Mouse (Mus musculus) frontal cortex, adult 2 months (tissue): ENCODE measurements around the gene Pid1. TPM values are rescaled to one million over a fixed set of nuclear protein-coding genes. Genes with fewer than 3 reads are reported as not detected.
A peak's percentile ranks its signal among the peaks of the same experiment; 100 is the strongest.

Experiments used
- DNase-seq, 2 experiments: peaks; one replicate each; pipeline ENCODE4 v3.0.0; 2022; ENCODE audit warnings: low spot score in 1 of 2; ENCODE audit errors: extremely low spot score in 1 of 2
- polyA plus RNA-seq: library from polyadenylated mRNA; depleted of rRNA; stranded (reverse); fragments of >200 nt; gene quantifications from 2 replicates; pipeline ENCODE4 v1.2.3, GENCODE M21; 2012

Gene Pid1
- polyA plus RNA-seq, 1 experiment, result 42.4 TPM

DNA sequence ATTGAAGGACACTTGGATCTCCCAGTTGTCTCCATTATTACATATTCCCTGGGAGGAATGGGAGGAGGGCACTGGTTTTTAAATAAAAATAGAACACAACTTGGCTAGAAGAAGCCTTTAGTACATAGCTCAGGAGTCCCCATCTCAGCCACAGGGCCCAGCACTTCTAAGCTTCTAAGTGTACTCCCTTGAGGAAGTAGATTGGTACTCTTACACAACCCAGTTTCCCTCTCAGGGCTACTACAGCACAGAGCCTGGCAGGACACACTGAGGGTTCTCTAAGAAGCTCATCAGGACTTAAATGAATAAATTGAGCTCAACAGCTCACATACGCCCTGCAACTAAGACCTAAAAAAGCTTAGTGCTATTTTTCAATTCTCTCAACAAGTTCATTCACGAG lies 165.1 kb downstream of the Pid1 start:
- no peak for DNase-seq

DNA sequence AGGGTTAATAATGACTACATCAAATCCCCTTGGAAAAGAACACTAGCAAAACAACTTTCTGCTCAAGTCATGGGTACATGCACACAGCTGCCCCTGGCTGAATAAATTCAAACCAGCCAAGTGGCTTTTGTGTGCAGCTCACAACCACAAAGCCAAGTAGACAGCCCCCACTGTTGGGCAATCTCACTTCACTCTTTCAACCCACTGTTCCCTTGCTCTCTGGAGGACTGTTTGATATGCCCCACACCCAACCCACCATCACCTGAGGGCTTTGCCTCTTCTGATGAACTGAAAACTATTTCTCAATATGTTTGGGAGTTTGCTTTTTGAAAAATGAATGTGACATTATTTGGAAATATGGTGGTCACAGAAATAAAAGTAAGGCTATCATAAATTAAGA lies 171.8 kb downstream of the Pid1 start:
- no peak for DNase-seq

DNA sequence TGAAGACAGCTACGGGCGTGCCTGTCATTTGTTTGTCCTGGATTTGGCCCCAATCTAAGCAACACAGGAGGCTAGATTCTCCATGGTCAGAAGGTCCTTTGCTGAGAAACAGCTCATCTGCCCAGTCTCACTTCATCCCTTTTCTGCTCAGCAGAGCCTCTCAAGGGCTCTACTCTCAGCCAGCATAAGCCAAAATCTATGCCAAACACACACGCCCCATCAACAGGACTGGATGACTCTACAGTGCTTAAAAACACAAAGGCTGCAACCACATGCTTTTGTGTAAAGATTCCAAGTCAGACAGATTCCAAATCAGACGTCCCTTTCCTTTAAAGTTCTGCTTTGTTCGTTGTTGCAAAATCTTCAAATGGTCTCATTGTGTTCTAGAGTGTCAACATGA lies 174.5 kb downstream of the Pid1 start:
- DNase-seq, result no peak

DNA sequence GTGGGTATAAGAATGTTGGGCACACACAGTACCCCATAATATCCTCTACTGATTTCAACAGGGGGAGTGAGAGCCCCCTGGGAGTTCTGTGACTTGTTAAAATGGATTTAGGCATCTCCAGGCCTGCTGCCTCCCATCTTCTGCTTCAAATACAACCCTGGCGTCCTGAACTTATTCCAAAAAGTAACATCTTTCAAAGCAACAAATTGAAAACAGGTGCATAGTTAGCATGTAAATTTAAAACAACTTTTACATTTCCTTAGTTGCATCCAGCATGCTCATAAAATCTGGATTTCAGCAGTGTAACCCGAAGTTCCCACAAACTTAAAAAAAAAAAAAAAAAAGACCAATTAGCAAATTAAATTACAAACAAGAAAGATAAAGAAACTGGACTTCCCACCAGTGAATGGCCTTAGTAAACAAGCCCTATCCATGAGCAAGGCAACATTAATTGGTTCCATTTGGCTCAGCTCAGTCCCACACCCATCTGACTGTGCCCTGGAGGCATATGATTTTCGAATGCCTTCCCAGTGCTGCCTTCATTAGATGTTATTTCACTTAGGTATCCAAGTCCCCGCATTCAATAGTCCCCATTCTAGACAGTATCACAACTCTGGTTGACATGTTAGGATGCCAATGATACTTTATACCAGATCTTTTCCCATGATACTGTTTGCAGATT lies 177.1 kb downstream of the Pid1 start:
- no peak for DNase-seq

DNA sequence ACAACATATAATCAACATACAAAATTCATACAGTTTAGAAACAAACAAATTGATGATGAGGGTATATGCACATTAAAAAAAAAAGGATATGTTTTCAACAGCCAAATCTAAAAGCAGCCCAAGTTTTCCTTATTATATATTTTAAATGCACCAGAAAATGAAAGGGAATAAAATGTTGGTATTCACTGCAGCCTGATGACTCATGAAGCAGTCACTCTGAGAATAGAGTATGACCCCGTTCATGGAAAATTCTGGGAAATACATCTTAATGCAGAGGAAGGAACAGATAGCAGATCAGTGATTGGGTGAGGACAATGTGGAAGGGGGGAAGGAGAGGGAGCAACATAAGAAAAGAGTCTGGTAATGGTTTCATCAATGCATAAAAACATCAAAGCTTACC lies 186.3 kb downstream of the Pid1 start:
- peak in 1 of 2 experiments; percentile 30 for DNase-seq

DNA sequence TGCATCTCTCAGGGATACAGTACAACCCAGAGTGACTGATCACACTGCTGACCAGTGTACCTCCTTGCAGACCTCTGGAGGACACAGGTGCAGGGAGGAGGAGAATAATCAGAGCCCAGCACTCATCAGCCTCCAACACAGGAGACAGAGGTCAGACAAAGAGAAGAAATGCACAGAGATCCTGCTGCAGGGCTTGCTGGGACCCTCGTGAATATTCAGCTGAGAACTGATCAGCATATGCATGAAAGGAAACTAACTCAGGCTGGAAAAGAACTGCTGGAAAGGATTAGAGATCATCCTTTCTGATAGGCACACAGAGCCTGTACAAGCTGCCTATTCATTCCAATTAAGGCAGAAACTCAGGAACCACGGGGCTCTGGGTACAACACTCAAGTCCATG lies 186.9 kb downstream of the Pid1 start:
- DNase-seq, result no peak

DNA sequence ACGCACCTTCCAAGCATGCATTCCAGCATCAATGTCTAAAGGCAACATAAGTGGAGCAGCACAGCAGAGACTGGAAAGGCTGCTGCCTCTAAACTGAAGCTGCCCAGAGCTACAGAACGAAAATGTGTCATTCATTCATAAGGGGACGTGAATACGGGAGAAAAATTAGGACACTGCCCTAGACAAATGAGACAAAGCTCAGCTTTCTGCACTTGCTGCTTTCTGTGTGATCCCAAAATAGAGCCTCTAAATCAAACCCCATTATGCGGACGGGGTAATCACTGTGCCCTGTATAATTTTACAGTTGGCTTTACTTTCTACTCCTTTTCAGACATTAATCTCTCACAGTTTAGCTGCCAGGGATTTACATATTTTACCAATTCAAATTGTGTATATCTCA lies 191.0 kb downstream of the Pid1 start:
- no peak for DNase-seq

DNA sequence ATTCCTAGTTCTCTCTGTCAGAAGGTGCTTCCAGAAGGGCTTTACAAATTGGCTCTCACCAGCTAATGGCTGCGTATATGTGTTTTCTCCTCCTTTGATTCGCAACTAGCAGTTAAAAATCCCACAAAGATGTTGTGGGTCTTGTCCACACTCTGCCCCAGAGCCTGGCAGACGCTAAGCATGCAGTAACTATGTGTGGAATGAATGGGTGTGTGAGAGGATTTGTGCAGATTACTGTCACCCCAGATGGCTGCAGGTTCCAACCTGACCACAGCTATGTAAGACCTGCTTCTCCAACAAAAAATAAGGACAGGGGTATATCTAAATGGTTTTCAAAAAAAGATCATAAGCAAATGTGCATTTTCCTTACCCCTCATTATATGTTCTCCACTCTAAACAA lies 206.2 kb downstream of the Pid1 start:
- DNase-seq, result no peak

DNA sequence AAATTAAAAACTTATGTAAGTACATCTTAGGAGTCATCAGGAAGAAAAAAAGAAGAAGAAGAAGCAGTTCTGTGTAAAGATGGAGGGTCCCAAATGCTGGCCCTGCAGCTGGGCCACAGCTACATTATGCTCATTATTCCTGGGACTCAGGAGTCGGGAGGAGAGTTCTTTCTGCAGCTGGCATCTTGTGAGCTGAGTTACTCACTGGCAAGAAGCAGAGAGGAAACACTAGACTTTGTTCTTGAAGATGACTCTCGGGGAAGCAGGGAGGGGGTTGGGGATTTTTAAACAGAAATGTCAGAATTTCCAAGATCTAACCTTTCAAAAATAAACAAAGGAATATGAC lies 208.4 kb downstream of the Pid1 start:
- DNase-seq, result no peak

DNA sequence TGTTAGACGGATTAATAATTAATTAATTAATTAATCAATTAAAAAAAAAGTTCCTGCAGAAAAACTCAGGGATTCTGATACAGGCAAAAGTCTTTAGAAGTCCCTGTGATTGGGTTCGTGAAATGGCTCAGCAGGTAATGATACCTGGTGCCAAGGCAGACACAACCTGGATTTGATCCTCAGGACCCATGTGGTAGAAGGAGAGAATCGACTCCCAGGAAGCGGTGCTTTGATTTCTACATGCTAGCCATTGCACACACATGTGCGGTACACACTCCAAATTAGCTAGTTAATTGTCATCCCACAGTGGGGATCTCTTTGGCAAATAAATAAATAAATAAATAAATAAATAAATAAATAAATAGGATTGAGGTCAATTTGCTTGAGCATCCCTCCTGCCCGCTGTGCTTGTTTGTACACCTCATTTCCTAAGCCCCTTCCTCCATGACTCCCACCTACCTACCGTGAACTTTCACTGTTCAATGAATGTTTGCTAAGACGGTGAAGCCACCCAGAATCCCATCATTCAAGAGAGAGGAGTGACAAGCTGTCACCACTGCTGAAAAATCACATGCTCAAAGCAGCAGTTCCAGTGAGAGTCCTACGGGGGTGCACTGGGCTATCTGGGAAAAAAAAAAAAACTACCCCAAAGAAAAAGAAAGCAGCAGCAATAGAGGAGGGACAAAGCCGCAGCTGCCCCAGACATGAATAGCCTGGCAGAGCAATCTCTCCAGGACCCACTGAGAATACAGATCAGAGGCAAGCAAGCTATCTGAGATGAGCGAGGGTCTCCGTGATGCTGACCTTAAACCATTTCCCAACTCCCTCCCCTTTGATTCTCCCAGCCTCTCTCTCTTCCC lies 209.0 kb downstream of the Pid1 start:
- DNase-seq, result no peak

DNA sequence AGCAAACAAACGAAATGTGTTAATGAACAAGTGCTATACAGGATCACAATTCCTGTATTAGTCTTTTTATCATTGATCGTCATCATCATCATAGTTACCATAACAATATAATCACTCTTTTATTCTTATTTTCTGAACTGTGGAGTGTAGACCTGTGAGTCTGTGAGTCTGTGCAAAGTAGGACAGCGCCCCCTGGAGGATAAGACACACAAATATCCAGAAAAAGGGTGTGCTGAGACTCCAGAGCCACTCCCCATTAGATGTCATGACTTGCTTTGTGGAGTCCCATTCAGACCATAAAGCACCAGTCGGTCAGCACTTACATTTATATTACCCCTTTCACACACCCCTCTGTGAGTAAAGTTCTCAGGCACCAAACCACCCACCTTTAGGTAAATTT lies 210.0 kb downstream of the Pid1 start:
- peak in 1 of 2 experiments; percentile 61 for DNase-seq

DNA sequence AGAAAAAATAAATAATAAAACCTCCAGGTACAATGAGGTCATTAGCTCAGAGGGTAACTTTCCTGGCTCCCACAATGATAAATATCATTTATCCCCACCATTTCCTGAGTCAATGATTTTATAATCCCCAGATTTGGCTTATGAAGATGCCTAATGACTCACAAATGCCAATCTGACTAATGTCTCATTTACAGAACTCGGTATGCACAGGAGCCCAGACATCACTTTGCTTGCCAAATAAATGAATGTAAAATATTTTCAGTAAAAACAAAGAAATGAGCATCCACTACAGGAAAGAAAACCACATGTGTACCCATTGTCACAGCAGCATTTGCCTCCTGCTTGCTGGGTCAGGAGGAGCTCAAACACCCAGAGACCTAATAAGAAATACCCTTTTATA lies 222.4 kb downstream of the Pid1 start:
- no peak for DNase-seq

DNA sequence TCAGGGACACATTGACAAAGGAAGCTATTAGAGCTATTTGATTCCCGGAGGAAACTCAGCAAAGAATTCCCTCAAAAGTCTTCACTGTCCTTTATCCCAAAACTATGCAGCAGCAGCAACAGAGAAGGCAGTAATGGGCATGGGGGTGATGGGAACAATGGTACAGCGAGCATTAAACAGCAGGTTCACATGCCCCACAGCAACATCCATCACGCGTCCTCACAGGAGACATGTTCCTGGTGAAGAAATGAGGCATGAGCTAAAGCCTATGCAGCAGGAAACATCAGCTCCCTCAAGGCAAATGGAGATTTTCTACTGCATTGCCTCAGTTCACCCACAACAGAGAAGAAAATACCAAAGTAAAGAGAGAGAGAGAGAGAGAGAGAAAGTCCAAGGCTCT lies 231.5 kb downstream of the Pid1 start:
- no peak for DNase-seq

DNA sequence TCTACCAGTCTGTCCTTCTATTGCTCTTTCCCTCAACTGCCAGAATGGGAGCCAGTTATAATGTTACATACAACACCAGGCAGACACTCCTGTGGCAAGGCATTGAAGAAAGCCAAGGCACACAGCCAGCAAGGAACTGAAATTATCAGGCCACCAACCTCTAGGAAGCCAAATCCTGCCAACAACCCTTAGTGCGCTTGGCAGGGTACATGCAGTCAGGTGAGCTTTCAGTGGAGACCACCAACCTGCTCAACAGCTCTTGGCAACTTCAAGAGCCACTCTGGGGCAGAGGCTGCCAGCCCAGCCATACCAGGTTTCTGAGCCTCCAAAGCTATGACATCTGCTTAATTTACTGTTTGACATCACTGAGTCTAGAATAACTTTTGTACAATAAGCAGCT lies 232.2 kb downstream of the Pid1 start:
- no peak for DNase-seq

DNA sequence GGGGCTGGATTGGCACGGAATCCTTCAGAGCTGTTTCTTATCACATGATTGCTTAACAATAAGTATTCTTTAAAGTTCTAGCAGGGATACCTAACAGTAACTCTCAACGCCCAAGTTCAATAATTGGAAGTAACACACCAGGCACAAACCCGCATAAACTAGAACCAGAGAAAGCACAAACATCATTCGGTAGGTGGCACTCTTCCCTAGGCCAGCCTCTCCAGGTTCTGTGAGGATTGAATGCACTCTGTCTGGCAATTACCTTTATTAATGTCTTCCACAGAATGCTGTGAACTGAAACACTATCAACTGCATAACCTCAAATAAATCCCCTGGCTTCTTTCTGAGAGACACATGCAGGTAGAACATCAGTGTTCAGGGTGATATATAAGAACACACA lies 235.5 kb downstream of the Pid1 start:
- peak in 1 of 2 experiments; percentile 70 for DNase-seq

DNA sequence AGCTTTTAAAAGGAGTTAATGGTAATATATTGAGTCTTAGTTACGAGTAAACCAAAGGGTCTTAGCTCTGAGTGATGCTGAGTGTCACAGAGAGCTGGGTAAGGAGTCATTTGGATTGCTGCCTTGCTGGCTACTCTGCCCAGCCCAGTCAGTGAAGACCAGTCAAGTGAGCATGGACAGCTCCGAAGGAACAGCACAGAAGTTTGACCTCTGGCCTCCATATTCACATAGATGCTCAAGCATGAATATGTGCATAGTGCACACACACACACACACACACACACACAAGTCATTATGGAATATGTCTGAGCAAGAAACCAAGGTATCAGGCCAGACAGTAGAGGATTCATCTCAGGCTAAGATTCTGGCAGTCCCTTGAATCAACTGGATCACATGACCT lies 244.7 kb downstream of the Pid1 start:
- DNase-seq, result no peak

DNA sequence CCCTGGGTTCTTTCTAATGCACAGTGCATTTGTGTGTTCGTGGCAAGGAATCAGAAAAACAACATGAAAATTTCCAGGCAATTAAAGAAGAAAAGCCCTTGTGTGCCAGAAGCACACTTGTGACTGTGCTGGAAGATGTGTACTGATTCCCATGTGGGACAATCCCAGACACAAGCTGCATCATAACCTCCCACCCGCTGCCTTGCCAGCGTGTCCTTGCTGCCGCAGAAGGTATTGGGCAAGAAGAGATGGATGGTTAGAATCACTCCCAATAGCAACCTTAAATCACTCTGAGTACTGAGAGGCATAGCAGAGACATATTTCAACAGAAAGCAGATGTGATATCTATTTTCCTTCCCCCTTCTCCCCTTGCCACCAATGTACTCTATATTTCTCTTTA lies 257.2 kb downstream of the Pid1 start:
- no peak for DNase-seq

DNA sequence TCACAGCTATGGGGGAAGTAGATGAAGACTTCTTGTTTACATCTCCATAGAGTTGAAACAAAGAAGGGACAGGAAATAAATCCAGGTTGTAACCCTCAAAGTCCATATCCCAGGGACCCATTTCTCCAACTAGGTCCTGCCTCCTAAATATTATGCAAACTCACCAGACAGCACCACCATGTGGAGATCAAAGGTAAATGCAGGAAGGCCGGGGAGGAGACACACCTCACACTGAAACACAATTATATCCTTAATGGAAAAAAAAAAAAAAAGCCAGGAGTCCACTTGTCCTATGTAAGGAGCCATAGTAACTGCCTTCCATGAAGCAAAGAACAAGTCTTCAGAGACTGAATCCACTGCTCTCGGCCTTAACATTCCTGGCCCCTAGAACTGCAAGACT lies 261.9 kb downstream of the Pid1 start:
- DNase-seq, result peak in 1 of 2 experiments; percentile 17

DNA sequence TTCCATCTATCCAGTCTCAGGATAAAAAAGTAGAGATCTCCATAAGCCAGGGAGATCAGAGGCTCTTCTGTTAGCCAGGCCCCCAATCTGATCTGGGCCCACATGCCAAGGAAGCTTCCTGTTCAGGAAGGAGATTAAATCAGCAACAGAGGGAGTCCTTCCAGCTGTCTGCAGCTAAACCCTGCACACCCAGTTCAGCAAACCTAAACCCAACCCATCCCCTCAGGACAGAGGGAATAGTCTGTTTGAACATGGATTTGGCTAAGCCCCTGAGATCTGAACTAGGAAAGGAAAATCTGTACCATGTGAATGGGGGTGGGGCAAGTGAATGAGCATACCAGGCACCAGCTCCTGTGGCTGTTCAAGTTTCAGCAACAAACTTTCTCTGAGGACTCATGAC lies 266.6 kb downstream of the Pid1 start:
- no peak for DNase-seq

DNA sequence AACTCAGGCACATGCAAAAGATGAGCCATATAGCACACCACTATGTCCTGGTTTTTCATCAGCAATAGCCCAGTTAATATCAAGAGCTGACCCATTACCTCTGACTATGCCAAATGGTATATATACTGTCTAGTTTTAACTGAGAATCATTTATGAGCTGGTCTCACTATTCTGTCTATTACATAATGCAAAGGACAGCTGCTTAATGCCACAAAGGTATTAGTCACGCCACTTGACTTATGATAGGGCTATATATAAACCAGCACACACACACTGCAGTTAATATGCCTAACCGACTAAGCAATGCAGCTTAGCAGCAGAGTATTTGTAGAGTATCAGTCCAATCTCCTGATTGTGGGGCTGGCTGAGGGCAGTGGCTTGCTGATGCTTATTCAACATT lies 270.7 kb downstream of the Pid1 start:
- DNase-seq, result no peak

DNA sequence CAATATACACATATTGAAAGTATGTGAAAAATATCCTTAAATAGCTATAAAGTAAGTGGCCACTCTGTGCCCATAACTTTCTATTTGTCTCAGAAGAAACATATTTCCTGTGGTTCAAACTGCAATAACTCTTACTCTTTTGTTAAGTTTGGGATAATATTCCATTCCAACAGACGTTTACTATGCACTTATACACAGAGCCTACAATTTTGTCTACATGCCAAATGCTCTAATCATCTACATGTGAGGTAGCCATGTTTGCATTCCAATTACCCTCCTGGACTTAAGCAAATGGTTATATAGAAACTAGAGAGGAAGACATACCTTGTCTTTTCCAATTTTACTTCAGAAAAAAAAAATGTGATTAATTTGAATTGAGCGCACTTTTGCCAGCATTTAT lies 274.3 kb downstream of the Pid1 start:
- DNase-seq, result no peak

DNA sequence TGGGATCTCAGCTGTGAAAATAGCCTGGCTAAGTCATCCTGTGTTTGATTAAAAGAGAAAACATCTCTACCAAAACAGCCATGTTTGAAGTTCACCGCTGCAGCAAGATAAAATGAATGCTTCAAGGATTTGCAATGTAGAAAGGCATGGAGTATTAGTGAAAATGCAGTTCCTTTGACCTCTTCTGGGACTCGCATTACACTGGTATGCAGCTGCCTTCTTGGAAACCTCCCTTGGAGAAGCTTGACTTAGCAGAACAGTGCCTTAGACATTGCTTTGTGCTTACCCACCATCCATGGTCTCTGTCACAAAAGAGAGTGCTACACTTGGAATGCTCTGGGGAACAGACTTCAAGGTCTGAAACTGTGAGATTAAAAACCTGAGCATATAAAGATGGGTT lies 276.0 kb downstream of the Pid1 start:
- no peak for DNase-seq
